Mouse (Mus musculus) heart, postnatal 0 days (tissue): ENCODE data around the gene 1700019D03Rik.

Source experiments
- CTCF ChIP-seq: IDR thresholded peaks from 2 replicates; pipeline ENCODE4 v1.5.1; 2016; ENCODE audit warnings: antibody characterized with exemption, control low read depth, low read depth
- EP300 ChIP-seq: IDR thresholded peaks from 2 replicates; pipeline ENCODE4 v1.6.1; 2016; ENCODE audit warnings: antibody characterized with exemption, low read depth

DNA sequence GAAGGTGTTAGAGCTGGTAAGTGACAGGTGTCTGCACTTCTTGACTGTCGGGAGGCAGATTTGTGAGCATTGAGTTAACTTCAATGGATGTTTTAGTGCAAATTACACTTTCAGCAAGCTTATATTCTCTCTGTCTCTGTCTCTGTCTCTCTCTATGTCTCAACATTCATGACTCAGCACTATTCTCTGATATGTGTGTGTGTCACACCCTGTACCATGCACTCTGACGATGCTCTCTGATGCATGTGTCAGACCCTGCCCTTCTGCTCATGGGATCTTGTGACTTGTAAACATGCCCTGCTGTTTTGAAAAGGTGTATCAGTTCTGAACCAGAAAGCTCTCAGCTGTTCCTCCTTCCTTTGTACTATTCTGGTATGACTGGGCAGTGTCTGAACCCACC lies 103.3 kb downstream of the 1700019D03Rik start:
- TF ChIP-seq EP300 (no peak), CTCF (no peak)
